Mouse (Mus musculus): Measurements from ENCODE around the gene Tmem213. TPM values are rescaled to one million over a fixed set of nuclear protein-coding genes. Genes with fewer than 3 reads are reported as not detected.
A peak's percentile ranks its signal among the peaks of the same experiment; 100 is the strongest.

Tmem213 gene
- total RNA-seq, 2 experiments from 2014 or later: not detected

DNA sequence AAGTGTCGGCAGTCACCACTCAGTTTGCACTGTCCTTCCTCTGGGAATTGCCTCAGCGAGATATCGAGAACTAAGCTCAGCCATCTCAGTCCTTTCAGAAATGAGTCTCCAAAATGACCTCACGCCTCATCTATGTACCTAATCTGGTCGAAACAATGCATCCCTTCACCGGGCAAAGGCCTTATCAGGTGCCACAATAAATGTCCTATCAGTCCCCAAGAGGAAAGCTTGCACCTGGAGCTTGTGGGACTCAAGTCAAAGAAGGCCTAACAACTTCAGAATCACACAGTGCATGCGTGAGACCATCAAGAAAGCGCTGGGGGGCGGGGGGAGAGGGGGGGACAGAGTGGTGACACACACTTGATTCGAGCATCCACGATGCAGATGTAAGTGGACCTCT is 43.2 kb downstream of the Tmem213 start:
- no peak for DNase-seq

GRCm38 (mm10) chr6:38156204-38156603 is 47.1 kb downstream of the Tmem213 start:
- DNase-seq: no peak

DNA sequence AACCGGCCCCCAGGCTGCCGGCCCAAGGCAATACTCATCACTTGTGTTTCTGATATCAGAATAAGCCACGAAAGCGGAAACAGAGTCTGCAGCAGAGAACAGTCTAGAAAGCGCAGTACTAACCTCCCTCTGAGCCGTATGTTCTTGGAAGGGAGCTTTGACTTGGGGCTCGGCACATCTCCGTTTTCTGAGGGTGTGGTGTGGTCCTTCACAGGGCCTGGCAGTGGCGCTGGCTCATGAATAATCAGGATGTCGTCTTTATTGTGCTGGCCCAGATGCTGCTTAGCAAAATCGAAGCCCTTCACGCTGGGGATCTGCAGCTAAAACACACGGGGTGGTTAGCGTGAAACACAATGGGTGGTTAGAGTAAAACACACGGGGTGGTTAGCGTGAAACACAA is 48.9 kb downstream of the Tmem213 start:
- no peak for DNase-seq

DNA sequence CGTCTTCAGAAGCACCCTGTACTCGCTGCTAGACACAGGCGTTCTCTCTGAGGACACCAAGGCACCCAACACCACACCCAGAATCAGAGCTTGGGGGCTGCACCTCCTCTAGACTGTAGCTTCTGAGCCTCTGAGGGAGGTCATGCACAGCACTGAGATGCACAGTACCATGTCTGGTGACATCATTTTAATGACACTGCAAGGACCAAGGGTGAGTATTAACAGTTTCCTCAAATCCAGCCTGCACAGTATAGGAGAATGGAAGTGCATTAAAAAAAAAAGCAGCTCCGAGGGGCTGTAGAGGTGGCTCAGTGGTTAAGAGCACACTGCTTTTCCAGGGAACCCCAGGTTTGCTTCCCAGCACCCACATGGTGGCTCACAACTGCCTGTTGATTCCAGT is 50.5 kb downstream of the Tmem213 start:
- no peak for DNase-seq

GRCm38 (mm10) chr6:38160102-38160501 is 51.0 kb downstream of the Tmem213 start:
- DNase-seq: peak; percentile 76 to 83

GRCm38 (mm10) chr6:38160556-38160955 is 51.5 kb downstream of the Tmem213 start:
- DNase-seq: no peak

DNA sequence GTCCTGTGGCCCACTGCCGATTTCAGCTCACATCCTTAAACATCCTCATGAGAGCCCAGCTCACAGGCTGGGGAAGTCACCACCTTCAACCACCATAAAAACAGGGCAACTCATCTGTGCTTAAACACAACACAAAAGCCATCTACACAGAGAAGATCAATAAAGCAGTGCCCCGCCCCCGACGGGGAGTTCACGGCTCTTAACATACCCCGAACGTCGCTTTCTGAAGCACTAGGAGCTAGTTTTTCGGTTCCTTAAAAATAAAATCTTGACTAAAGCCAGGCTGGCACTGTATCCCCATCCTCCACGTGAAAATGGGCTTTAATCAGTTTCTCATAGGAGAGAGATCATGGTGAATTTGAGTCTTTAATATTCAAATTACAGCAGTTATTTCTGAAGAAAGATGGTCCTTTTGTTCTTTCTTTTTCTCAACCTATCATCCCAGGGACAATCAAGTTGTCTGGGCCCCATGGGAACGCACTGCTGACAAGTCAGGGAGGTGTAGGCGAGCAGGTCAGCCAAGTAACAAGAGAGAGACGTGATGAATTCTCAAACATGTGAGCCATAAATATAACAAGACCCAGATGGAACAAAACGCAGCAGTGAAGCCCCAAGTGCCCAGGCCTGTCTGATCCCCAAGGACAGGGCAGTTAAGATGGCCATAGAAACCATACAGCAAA is 53.9 kb downstream of the Tmem213 start:
- DNase-seq: no peak

DNA sequence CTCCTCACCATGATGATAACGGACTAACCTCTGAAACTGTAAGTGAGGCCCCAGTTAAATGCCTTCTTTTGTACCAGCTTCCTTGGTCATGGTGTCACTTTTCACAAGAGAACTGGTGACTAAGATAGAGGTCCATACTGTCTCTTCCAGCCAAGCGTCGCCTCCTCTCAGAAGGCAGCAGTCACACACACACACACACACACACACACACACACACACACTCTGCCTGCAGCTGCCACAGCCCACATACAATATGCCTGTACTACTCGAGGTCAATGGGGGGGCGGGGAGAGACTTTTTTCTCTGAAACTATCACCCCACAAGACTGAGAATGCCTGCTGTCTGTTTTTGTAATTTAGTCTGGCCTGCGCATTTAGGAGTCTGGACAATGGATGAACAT is 55.6 kb downstream of the Tmem213 start:
- DNase-seq: no peak

- DNase-seq: no peak
These were observed 56.3 kb downstream of the Tmem213 start for GRCm38 (mm10) chr6:38165385-38165784.

Other genes with a start within 250 kb of the Tmem213 start
- 10 to 100 TPM; 30.6 to 33.4 TPM for gene Trim24, start 238.4 kb upstream of the Tmem213 start, total RNA-seq (2021)
- 1 to 10 TPM; 1.5 to 2.5 TPM for gene Svopl, start 62.3 kb upstream of the Tmem213 start, total RNA-seq (2021)
- 1 to 10 TPM; 1.9 to 2.4 TPM for gene Atp6v0a4, start 15.3 kb downstream of the Tmem213 start, total RNA-seq (2021)
- 1 to 10 TPM; 3.0 to 3.7 TPM for gene D630045J12Rik, start 144.8 kb downstream of the Tmem213 start, total RNA-seq (2021)
- gene Zc3hav1l, start 190.0 kb downstream of the Tmem213 start, total RNA-seq (2021): 1 to 10 TPM; 2.7 to 3.1 TPM
- 10 to 100 TPM; 56.9 to 69.1 TPM for gene Zc3hav1, start 245.3 kb downstream of the Tmem213 start, total RNA-seq (2021)